Mouse (Mus musculus) hindbrain, embryonic 11.5 days (tissue): ENCODE measurements around the gene Itga4. TPM values are rescaled to one million over a fixed set of nuclear protein-coding genes. Genes with fewer than 3 reads are reported as not detected.

Experiments used
- ATAC-seq: fragments of 200-750 bp; cut with Nextera tagmentation; 2 replicates; pipeline ENCODE4 v1.8.0; 2017; ENCODE audit warnings: mild to moderate bottlenecking, moderate TSS enrichment, moderate library complexity; ENCODE audit not compliant: low FRiP score
- DNase-seq: peaks from one replicate; pipeline ENCODE4 v3.0.0-alpha.2; 2015; ENCODE audit warnings: low spot score
- H3K27ac ChIP-seq: fragments of 300-500 bp; sonication (generic); 2 replicates; pipeline ENCODE4 v1.5.1; 2014; ENCODE audit warnings: mild to moderate bottlenecking, low read depth, low read length
- H3K27me3 ChIP-seq: fragments of 300-500 bp; sonication (generic); 2 replicates; pipeline ENCODE4 v1.6.1; 2014; ENCODE audit warnings: mild to moderate bottlenecking, low read length, moderate library complexity, mixed read lengths; ENCODE audit not compliant: control insufficient read depth, insufficient read depth
- H3K36me3 ChIP-seq: fragments of 300-500 bp; sonication (generic); 2 replicates; pipeline ENCODE4 v1.6.1; 2014; ENCODE audit warnings: mild to moderate bottlenecking, low read length, moderate library complexity, mixed read lengths; ENCODE audit not compliant: control insufficient read depth, insufficient read depth
- H3K4me1 ChIP-seq: fragments of 300-500 bp; sonication (generic); replicated peaks from 2 replicates; pipeline ENCODE4 v1.6.1; 2014; ENCODE audit warnings: low read length, mixed read lengths; ENCODE audit not compliant: control insufficient read depth, insufficient read depth
- H3K4me2 ChIP-seq: fragments of 300-500 bp; sonication (generic); replicated peaks from 2 replicates; pipeline ENCODE4 v1.6.1; 2014; ENCODE audit warnings: mild to moderate bottlenecking, low read depth, low read length
- H3K4me3 ChIP-seq: fragments of 300-500 bp; sonication (generic); 2 replicates; pipeline ENCODE4 v1.5.1; 2014; ENCODE audit warnings: low read depth, low read length
- H3K9ac ChIP-seq: fragments of 300-500 bp; sonication (generic); 2 replicates; pipeline ENCODE4 v1.6.1; 2014; ENCODE audit warnings: low read depth, low read length
- H3K9me3 ChIP-seq: fragments of 300-500 bp; sonication (generic); 2 replicates; pipeline ENCODE4 v1.6.1; 2016; ENCODE audit warnings: low read length; ENCODE audit not compliant: control insufficient read depth
- WGBS: fragments of 180-500 bp; shearing (Covaris S2); extraction: QIAGEN DNeasy Blood & Tissue Kit; methylation state at CpG from one replicate; pipeline ENCODE4 v1.1.7; 2014; 5-methylcytosine and 5-hydroxymethylcytosine counted together
- polyA plus RNA-seq: library from polyadenylated mRNA; unstranded; fragments of >200 nt; fragmentation: Nextera tagmentation; extraction: Ambion mirVana; gene quantifications from 2 replicates; pipeline ENCODE4 v1.2.1, GENCODE M21; 2014

Itga4 gene
- polyA plus RNA-seq, 1 experiment from 2014 or later = 9.0 TPM

DNA sequence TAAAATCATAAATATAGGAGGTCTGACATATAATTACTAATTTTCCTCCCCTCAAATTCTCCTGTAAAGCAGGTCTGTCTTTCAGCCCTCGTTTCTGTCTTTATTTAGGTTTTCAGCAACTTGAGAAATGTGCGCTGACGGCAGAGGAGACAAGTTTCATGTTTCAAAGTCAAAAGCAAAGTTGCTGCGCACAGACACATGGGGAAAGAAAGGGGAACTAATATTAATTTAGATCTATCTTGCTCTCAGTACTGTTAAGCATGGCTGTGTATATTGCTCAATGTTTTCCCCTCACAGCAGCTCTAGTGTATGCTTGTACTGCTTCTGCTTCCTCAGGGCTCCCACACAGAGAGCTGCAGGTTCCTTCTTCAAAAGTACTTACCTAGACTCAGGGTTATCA is 1.7 kb downstream of the Itga4 start:
- 0 out of 2 replicates have a peak, but pooled peaks cover 3% of the 10 kb centered on the region for H3K4me1 ChIP-seq
- no peaks in the 10 kb centered on the region for H3K36me3 ChIP-seq
- no peak overlapping the region for H3K9ac ChIP-seq
- H3K4me2 ChIP-seq = no peak overlapping the region
- H3K9me3 ChIP-seq = no peaks in the 10 kb centered on the region
- no peaks in the 10 kb centered on the region for H3K27me3 ChIP-seq
- DNase-seq (no peak), ATAC-seq (no peak)
- 56% methylated on average over 4 of the region's 4 CpGs for WGBS
- H3K27ac ChIP-seq = no peak overlapping the region
- no peak overlapping the region for H3K4me3 ChIP-seq

DNA sequence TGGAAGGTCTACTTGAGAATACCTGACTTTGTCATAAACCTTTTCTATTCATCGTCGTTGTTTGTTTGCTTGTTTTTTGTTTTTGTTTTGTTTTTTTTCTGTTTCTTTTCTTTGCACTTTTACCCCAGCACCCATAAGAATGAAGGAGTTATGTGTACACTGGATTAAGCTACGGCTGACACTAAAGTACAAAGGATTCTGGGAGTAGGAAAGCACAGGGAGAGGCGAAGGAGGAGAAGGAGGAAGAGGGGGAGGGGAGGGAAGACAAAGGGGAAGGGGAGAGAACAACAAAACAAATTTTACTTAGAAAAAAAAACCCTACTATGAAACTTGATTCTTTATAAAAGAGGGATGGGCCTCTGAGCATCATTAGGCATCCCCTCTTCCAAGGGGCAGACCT is 2.2 kb downstream of the Itga4 start:
- H3K4me3 ChIP-seq = no peak overlapping the region
- H3K9ac ChIP-seq = no peak overlapping the region
- no peaks in the 10 kb centered on the region for H3K9me3 ChIP-seq
- no peak overlapping the region for H3K4me2 ChIP-seq
- no peaks in the 10 kb centered on the region for H3K27me3 ChIP-seq
- no peaks in the 10 kb centered on the region for H3K36me3 ChIP-seq
- DNase-seq = no peak
- 69% methylated on average over 4 of the region's 4 CpGs for WGBS
- no peak overlapping the region for H3K27ac ChIP-seq
- no peak for ATAC-seq
- 0 out of 2 replicates have a peak, but pooled peaks cover 3% of the 10 kb centered on the region for H3K4me1 ChIP-seq

DNA sequence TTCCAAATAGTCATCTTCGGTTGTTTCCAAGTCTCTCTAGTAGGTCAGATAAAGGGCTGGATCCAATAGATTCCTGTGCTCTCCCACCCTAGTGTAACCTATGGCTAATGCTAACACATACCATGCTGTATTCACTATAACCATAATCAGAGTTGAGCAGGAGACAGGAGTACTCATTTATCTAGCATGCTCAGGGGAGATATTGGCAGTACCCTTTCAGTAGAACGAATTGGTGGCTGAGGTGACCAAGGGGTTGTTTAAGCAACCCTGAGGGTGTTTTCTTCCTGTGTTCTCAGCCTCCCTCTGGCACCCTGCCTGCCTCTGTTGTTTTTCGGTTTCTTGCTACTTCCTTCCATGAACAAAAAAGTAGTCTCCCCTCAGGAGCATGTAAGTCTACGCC is 4.1 kb downstream of the Itga4 start:
- no peaks in the 10 kb centered on the region for H3K36me3 ChIP-seq
- H3K9ac ChIP-seq = no peak overlapping the region
- no peak for ATAC-seq
- no peaks in the 10 kb centered on the region for H3K9me3 ChIP-seq
- H3K27ac ChIP-seq = no peak overlapping the region
- DNase-seq = no peak
- 80% methylated on average over 4 of the region's 4 CpGs for WGBS
- no peak overlapping the region for H3K4me2 ChIP-seq
- no peaks in the 10 kb centered on the region for H3K27me3 ChIP-seq
- 0 out of 2 replicates have a peak, but pooled peaks cover 3% of the 10 kb centered on the region for H3K4me1 ChIP-seq
- H3K4me3 ChIP-seq = no peak overlapping the region

DNA sequence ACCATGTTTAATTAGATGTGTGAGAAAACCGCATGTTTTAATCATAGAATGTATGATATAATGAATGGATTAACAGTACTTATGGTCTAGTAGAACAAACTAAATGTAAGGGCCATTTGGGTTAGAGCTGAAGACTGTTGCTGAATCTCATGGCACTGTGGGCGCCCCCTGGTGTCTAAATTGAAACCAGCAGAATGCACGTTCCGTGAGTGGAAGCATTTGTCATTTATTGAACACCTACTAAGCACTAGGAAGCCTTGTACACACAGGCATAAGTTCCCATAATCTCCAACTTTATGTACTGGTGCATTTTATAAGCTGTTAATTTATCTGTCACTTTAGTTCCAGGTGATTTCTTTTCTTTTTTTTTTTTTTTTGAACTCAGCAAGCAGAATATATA is 10.4 kb downstream of the Itga4 start:
- H3K27me3 ChIP-seq = no peaks in the 10 kb centered on the region
- WGBS = 43% methylated on average over 4 of the region's 4 CpGs

DNA sequence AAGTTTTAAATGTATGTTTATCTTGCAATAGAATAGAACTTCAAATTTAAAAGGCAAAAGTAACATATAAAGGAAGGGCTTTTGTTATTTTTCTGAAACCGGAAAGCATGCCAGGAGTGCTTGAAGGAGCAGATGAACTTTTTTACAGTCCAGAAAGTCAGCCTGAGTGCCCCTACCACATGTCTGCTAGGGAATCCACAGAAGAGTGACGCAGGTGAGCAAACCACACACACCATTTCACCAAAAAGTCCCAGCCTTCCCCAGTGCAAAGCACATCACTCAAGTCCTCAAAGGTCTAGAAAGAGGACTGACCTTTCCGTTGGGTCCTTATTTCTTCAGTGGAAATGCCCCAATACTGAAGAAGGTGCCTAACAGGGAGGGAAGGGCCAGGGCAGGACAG is 11.3 kb downstream of the Itga4 start:
- Histone ChIP-seq H3K27ac (no peak overlapping the region), H3K4me1 (no peaks in the 10 kb centered on the region), H3K27me3 (no peaks in the 10 kb centered on the region), H3K9ac (no peak overlapping the region), H3K9me3 (no peaks in the 10 kb centered on the region), H3K36me3 (no peaks in the 10 kb centered on the region), H3K4me2 (no peak overlapping the region), H3K4me3 (no peak overlapping the region)
- DNase-seq (no peak), ATAC-seq (no peak)
- WGBS = 88% methylated on average over 3 of the region's 3 CpGs

More for the DNA sequence above, 10.4 kb downstream of the Itga4 start:
- Histone ChIP-seq H3K9me3 (no peaks in the 10 kb centered on the region), H3K27ac (no peak overlapping the region), H3K9ac (no peak overlapping the region), H3K4me2 (no peak overlapping the region), H3K4me3 (no peak overlapping the region), H3K36me3 (no peaks in the 10 kb centered on the region), H3K4me1 (no peaks in the 10 kb centered on the region)
- no peak for ATAC-seq
- DNase-seq = peak; percentile 56

DNA sequence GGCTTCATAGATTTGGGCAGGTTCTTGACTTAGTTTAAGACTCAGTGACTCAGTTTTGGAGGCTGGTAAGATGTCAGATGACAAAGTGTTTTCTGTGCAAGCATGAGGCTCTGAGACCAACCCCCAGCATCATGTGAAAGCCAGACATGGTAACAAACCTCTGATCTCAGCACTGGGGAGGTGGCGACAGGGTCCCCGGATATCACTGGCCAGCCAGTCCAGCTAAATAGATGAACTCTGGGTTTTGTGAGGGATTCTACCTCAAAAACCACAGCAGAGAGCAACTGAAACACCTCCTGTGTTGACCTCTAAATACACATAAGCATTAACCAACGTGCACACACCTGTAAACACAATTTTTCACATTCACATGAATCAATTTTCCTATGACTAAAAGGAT is 12.0 kb downstream of the Itga4 start:
- DNase-seq (no peak), ATAC-seq (no peak)
- H3K27me3 ChIP-seq = no peaks in the 10 kb centered on the region
- no peak overlapping the region for H3K27ac ChIP-seq
- H3K4me3 ChIP-seq = no peak overlapping the region
- 84% methylated on average over 3 of the region's 3 CpGs for WGBS
- H3K9me3 ChIP-seq = no peaks in the 10 kb centered on the region
- H3K9ac ChIP-seq = no peak overlapping the region
- no peak overlapping the region for H3K4me2 ChIP-seq
- H3K4me1 ChIP-seq = no peaks in the 10 kb centered on the region
- H3K36me3 ChIP-seq = no peaks in the 10 kb centered on the region

DNA sequence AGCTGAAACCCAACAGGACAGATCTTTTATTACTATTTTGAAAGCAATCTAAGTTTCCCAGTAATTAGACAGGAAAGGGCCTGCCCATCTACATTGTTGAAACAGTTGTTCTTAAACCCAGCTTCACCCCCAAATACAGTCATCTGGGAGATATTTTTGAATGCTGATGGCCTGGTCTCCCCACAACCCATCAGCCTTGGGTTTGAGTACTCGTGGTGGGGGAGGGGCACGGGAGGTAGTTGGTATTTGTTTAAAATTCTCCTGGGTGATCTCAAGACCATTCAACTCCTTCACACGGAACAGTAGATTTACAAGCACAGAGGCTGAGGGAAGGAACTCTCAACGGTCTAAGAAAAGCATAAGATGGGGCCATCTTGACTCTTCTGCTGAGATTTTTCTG is 13.6 kb downstream of the Itga4 start:
- H3K27me3 ChIP-seq = no peaks in the 10 kb centered on the region
- no peaks in the 10 kb centered on the region for H3K9me3 ChIP-seq
- H3K36me3 ChIP-seq = no peaks in the 10 kb centered on the region
- ATAC-seq (no peak), DNase-seq (no peak)
- no peak overlapping the region for H3K9ac ChIP-seq
- H3K27ac ChIP-seq = no peak overlapping the region
- H3K4me2 ChIP-seq = no peak overlapping the region
- 80% methylated on average over 4 of the region's 4 CpGs for WGBS
- H3K4me1 ChIP-seq = no peaks in the 10 kb centered on the region
- no peak overlapping the region for H3K4me3 ChIP-seq

DNA sequence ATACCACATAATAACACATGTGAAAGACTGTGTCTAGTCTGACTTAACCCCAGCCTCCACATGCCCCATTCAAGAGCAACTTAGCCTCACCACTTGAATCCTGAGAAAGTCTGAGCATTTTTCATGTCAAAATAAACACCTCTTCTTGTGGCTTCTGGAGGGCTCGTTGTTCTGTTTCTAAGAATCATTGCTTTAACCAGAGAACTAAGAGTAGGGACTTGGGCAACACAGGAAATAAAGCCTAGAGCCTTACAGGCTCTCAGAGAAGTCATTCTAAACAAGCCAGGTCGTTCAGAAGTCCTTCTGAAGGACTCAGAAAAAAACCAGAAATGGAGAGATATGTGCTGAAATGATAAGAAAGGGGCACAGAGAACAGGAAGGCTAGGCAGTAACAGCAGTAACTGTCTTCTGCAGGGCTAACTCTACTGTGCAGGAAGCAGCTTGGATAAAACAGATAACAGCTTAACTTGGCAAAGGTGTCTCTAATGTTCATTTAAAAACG is 14.9 kb downstream of the Itga4 start:
- Histone ChIP-seq H3K4me2 (no peak overlapping the region), H3K27me3 (no peaks in the 10 kb centered on the region), H3K4me3 (no peak overlapping the region), H3K9ac (no peak overlapping the region), H3K36me3 (no peaks in the 10 kb centered on the region), H3K4me1 (no peaks in the 10 kb centered on the region), H3K27ac (no peak overlapping the region), H3K9me3 (no peaks in the 10 kb centered on the region)
- ATAC-seq = no peak
- 76% methylated on average over 3 of the region's 3 CpGs for whole genome bisulfite sequencing
- DNase-seq = no peak

DNA sequence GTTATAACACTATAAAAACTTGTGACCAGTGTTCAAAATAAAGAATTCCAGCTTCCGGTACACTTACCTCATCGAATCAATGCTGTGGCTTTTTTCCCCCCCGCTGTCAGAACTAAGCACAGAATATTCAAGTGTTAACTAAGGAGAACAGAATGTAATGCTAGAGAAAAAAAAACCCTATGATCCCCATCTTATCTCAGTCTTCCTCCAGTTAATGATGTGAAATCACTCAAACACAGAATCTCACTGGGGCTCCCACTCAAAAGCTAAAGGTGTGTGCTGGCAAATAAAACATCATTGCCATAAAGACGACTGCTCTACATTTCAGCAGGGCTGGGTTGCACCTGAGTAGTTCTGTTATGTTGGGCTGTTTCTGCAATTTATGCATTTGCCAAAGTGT is 16.6 kb downstream of the Itga4 start:
- H3K27me3 ChIP-seq = no peaks in the 10 kb centered on the region
- no peak overlapping the region for H3K27ac ChIP-seq
- ATAC-seq = no peak
- no peaks in the 10 kb centered on the region for H3K36me3 ChIP-seq
- H3K4me1 ChIP-seq = no peaks in the 10 kb centered on the region
- WGBS = 92% methylated on average over 4 of the region's 4 CpGs
- H3K9me3 ChIP-seq = no peaks in the 10 kb centered on the region
- DNase-seq = no peak
- H3K4me2 ChIP-seq = no peak overlapping the region
- no peak overlapping the region for H3K4me3 ChIP-seq
- no peak overlapping the region for H3K9ac ChIP-seq
